Mouse (Mus musculus) right cerebral cortex, adult 18-20 months (tissue): Measurements from ENCODE around the gene Atxn7l2.
"Not testable (repeated sequence)": the region's sequence is repeated elsewhere in the genome, so short reads cannot be mapped to it uniquely, and the experiment has no call there.

ENCODE experiments used
- DNase-seq: peaks from one replicate; pipeline ENCODE4 v3.0.0; 2022; ENCODE audit warnings: mixed read lengths

Atxn7l2 gene

GRCm38 (mm10) chr3:108210771-108211139 lies at the start of gene Atxn7l2:
Gene Atxn7l2 (minus strand): TSS chr3:108210934.
- DNase-seq = peak; percentile 85

- DNase-seq = no peak
Observed at GRCm38 (mm10) chr3:108259319-108259718, 48.6 kb upstream of the Atxn7l2 start.

- DNase-seq = no peak
Observed at GRCm38 (mm10) chr3:108257831-108258500, 47.2 kb upstream of the Atxn7l2 start.

- DNase-seq = peak; percentile 96
Observed at GRCm38 (mm10) chr3:108256719-108257637, 46.2 kb upstream of the Atxn7l2 start, which contains the start of gene Psma5. Gene Psma5 (plus strand): TSS chr3:108256926.

- no peak for DNase-seq
Observed at GRCm38 (mm10) chr3:108246857-108247256, 36.1 kb upstream of the Atxn7l2 start.

- no peak for DNase-seq
Observed at GRCm38 (mm10) chr3:108241243-108241839, 30.6 kb upstream of the Atxn7l2 start.

- DNase-seq = not testable (repeated sequence)
Observed at GRCm38 (mm10) chr3:108237474-108238102, 26.9 kb upstream of the Atxn7l2 start.

- no peak for DNase-seq
Observed at GRCm38 (mm10) chr3:108231646-108232045, 20.9 kb upstream of the Atxn7l2 start.

- no peak for DNase-seq
Observed at GRCm38 (mm10) chr3:108227521-108227920, 16.8 kb upstream of the Atxn7l2 start.

GRCm38 (mm10) chr3:108226558-108227350 lies 16.0 kb upstream of the Atxn7l2 start, which contains the start of gene Sypl2:
Gene Sypl2 (minus strand): TSS chr3:108226648.
- no peak for DNase-seq

- no peak for DNase-seq
Observed at GRCm38 (mm10) chr3:108225711-108226557, 15.2 kb upstream of the Atxn7l2 start.

GRCm38 (mm10) chr3:108220661-108221060 lies 9.9 kb upstream of the Atxn7l2 start:
- DNase-seq = no peak

GRCm38 (mm10) chr3:108214734-108215133 lies 4.0 kb upstream of the Atxn7l2 start:
- DNase-seq = no peak

- no peak for DNase-seq
Observed at GRCm38 (mm10) chr3:108212406-108212805, 1.7 kb upstream of the Atxn7l2 start.

GRCm38 (mm10) chr3:108211845-108212244 lies 1.1 kb upstream of the Atxn7l2 start:
- DNase-seq = no peak

GRCm38 (mm10) chr3:108209946-108210770 lies 576 bp downstream of the Atxn7l2 start:
- peak; percentile 96 for DNase-seq

GRCm38 (mm10) chr3:108209536-108209935 lies 1.2 kb downstream of the Atxn7l2 start:
- DNase-seq = no peak

GRCm38 (mm10) chr3:108209001-108209400 lies 1.7 kb downstream of the Atxn7l2 start:
- no peak for DNase-seq

GRCm38 (mm10) chr3:108206731-108207375 lies 3.9 kb downstream of the Atxn7l2 start:
- DNase-seq = no peak

- DNase-seq = no peak
Observed at GRCm38 (mm10) chr3:108205601-108206000, 5.1 kb downstream of the Atxn7l2 start.
